Mouse (Mus musculus) embryonic facial prominence, embryonic 15.5 days (tissue): ENCODE measurements around the gene Ifitm1. TPM values are rescaled to one million over a fixed set of nuclear protein-coding genes. Genes with fewer than 3 reads are reported as not detected.
A peak's percentile ranks its signal among the peaks of the same experiment; 100 is the strongest.

Experiments used
- ATAC-seq: fragments of 200-750 bp; cut with Nextera tagmentation; 2 replicates; pipeline ENCODE4 v1.8.0; 2017; ENCODE audit warnings: low read depth, moderate TSS enrichment; ENCODE audit not compliant: insufficient number of reproducible peaks, low FRiP score, low TSS enrichment
- H3K27ac ChIP-seq: fragments of 300-500 bp; sonication (generic); replicated peaks from 2 replicates; pipeline ENCODE4 v1.5.1; 2015; ENCODE audit warnings: mild to moderate bottlenecking, inconsistent platforms
- H3K27me3 ChIP-seq: fragments of 300-500 bp; sonication (generic); 2 replicates; pipeline ENCODE4 v1.6.1; 2015; ENCODE audit warnings: inconsistent platforms
- H3K36me3 ChIP-seq: fragments of 300-500 bp; sonication (generic); 2 replicates; pipeline ENCODE4 v1.6.1; 2015; ENCODE audit warnings: mild to moderate bottlenecking, inconsistent platforms
- H3K4me1 ChIP-seq: fragments of 300-500 bp; sonication (generic); 2 replicates; pipeline ENCODE4 v1.6.1; 2015; ENCODE audit warnings: inconsistent platforms
- H3K4me2 ChIP-seq: fragments of 300-500 bp; sonication (generic); replicated peaks from 2 replicates; pipeline ENCODE4 v1.6.1; 2015; ENCODE audit warnings: mild to moderate bottlenecking, inconsistent platforms
- H3K4me3 ChIP-seq: fragments of 300-500 bp; sonication (generic); replicated peaks from 2 replicates; pipeline ENCODE4 v1.5.1; 2015; ENCODE audit warnings: mild to moderate bottlenecking, inconsistent platforms
- H3K9ac ChIP-seq: fragments of 300-500 bp; sonication (generic); 2 replicates; pipeline ENCODE4 v1.6.1; 2015; ENCODE audit warnings: inconsistent platforms
- H3K9me3 ChIP-seq: fragments of 300-500 bp; sonication (generic); replicated peaks from 2 replicates; pipeline ENCODE4 v1.6.1; 2016; ENCODE audit warnings: inconsistent platforms
- WGBS: fragments of 180-500 bp; shearing (Covaris S2); methylation state at CpG from one replicate; pipeline ENCODE4 v1.1.7; 2015; 5-methylcytosine and 5-hydroxymethylcytosine counted together
- polyA plus RNA-seq: library from polyadenylated mRNA; unstranded; fragments of >200 nt; fragmentation: Nextera tagmentation; extraction: Ambion mirVana; gene quantifications from 2 replicates; pipeline ENCODE4 v1.2.1, GENCODE M21; 2015

The Ifitm1 gene
- polyA plus RNA-seq, 1 experiment from 2014 or later: 137 TPM

GRCm38 (mm10) chr7:140951051-140951450, 16.0 kb upstream of the Ifitm1 start:
- no peaks in the 10 kb centered on the region for H3K9me3 ChIP-seq
- H3K9ac ChIP-seq: no peak overlapping the region
- H3K36me3 ChIP-seq: peaks cover 47% of the 10 kb centered on the region
- H3K4me2 ChIP-seq: peak overlapping the region; percentile 27
- peaks cover 52% of the 10 kb centered on the region for H3K4me1 ChIP-seq
- 34% methylated on average over 8 of the region's 8 CpGs for WGBS
- H3K27me3 ChIP-seq: no peaks in the 10 kb centered on the region
- no peak for ATAC-seq
- H3K4me3 ChIP-seq: no peak overlapping the region
- H3K27ac ChIP-seq: peak overlapping the region; percentile 70

GRCm38 (mm10) chr7:140951765-140952164, 15.3 kb upstream of the Ifitm1 start:
- no peak for ATAC-seq
- no peak overlapping the region for H3K9ac ChIP-seq
- H3K4me2 ChIP-seq: peak overlapping the region; percentile 27; the same call in 1 of the 2 replicates
- H3K4me3 ChIP-seq: no peak overlapping the region
- peaks cover 59% of the 10 kb centered on the region for H3K4me1 ChIP-seq
- H3K36me3 ChIP-seq: peaks cover 40% of the 10 kb centered on the region
- WGBS: 57% methylated on average over 6 of the region's 6 CpGs
- no peaks in the 10 kb centered on the region for H3K27me3 ChIP-seq
- peak overlapping the region; percentile 70; the same call in 1 of the 2 replicates for H3K27ac ChIP-seq
- H3K9me3 ChIP-seq: no peaks in the 10 kb centered on the region

DNA sequence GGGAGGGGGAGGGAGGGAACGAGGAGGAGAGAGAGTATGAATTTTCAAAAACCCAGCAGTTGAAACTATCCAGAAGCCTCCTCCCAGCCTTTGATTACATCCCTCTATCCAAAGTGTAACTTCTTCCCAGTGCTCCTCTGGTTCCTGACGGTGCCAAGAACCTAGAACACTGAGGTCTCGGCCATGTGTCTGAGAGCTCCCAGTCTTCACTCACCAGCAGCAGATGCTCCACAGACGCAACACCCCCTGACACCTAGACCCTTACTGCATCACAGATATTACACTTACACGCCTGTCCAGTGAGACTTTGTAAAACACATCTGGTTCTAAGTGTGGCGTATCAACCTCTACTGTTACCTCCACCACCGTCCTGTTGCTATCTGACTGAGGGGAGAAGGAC, 14.6 kb upstream of the Ifitm1 start:
- 56% methylated on average over 7 of the region's 7 CpGs for WGBS
- Histone ChIP-seq H3K9ac (no peak overlapping the region), H3K4me2 (peak overlapping the region; percentile 82), H3K4me1 (peaks cover 64% of the 10 kb centered on the region), H3K27ac (peak overlapping the region; percentile 98; the same call in 1 of the 2 replicates), H3K4me3 (no peak overlapping the region; the same call in 1 of the 2 replicates), H3K9me3 (no peaks in the 10 kb centered on the region), H3K27me3 (no peaks in the 10 kb centered on the region), H3K36me3 (peaks cover 33% of the 10 kb centered on the region)
- ATAC-seq: no peak

DNA sequence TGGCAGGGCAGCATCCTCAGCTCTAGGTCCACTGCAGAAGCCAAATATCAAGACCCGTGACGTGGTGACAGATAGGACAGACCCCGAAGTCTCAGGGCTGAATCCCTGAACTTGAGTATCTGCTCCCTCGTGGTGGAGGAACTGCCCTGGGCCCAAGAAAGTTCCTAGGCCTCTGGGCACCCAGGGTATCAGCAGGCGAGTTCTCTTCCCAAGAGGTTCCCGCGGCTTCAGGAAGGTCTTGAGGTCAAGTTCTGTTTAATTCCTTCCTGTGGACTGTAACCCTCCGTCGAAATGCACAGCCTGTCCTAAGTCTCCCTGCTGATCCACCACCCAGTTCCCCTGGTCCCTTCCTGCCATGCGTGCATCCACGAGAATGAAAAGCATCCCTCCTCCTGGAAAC, 13.9 kb upstream of the Ifitm1 start:
- no peaks in the 10 kb centered on the region for H3K9me3 ChIP-seq
- H3K9ac ChIP-seq: 0 out of 2 replicates have a peak overlapping the region, but pooled peaks have one; percentile 74
- ATAC-seq: no peak
- peak overlapping the region; percentile 66 for H3K4me3 ChIP-seq
- H3K27me3 ChIP-seq: no peaks in the 10 kb centered on the region
- H3K4me2 ChIP-seq: peak overlapping the region; percentile 82
- peaks cover 64% of the 10 kb centered on the region for H3K4me1 ChIP-seq
- 85% methylated on average over 11 of the region's 11 CpGs for WGBS
- H3K27ac ChIP-seq: peak overlapping the region; percentile 98; the same call in 1 of the 2 replicates
- peaks cover 26% of the 10 kb centered on the region for H3K36me3 ChIP-seq

- peaks cover 68% of the 10 kb centered on the region for H3K4me1 ChIP-seq
- WGBS: 41% methylated on average over 15 of the region's 15 CpGs
- no peak for ATAC-seq
Observed at GRCm38 (mm10) chr7:140953800-140954732, 13.0 kb upstream of the Ifitm1 start.

DNA sequence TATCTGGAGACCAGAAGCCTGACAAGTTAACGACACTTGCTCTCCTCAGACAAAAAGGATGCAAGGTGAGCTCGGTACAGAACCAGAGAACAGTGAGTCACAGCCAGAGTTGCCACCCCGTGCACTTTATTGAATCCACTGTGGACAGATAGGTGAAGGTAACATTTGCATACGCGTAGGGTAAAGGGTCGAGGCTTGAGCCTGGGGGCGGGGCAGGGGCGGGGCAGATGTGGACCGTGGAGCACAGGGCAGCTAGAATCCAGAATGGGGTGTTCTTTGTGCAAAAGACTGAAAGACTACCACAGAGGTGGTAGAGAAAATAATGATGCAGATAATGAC, 12.3 kb upstream of the Ifitm1 start:
- peak overlapping the region; percentile 98 for H3K27ac ChIP-seq
- 3% methylated on average over 9 of the region's 9 CpGs for WGBS
- no peaks in the 10 kb centered on the region for H3K27me3 ChIP-seq
- peaks cover 71% of the 10 kb centered on the region for H3K4me1 ChIP-seq
- peak overlapping the region; percentile 82 for H3K4me2 ChIP-seq
- ATAC-seq: no peak
- no peaks in the 10 kb centered on the region for H3K9me3 ChIP-seq
- peak overlapping the region; percentile 74 for H3K9ac ChIP-seq
- peaks cover 10% of the 10 kb centered on the region for H3K36me3 ChIP-seq
- peak overlapping the region; percentile 66 for H3K4me3 ChIP-seq

More at GRCm38 (mm10) chr7:140953800-140954732, 13.0 kb upstream of the Ifitm1 start:
- Histone ChIP-seq H3K9ac (peak overlapping the region; percentile 74), H3K4me3 (peak overlapping the region; percentile 66), H3K9me3 (no peaks in the 10 kb centered on the region), H3K27ac (peak overlapping the region; percentile 98), H3K36me3 (peaks cover 17% of the 10 kb centered on the region), H3K27me3 (no peaks in the 10 kb centered on the region), H3K4me2 (peak overlapping the region; percentile 82)

- no peaks in the 10 kb centered on the region for H3K27me3 ChIP-seq
- no peak for ATAC-seq
- under 1% methylated on average over 17 of the region's 17 CpGs for WGBS
- H3K4me2 ChIP-seq: peak overlapping the region; percentile 82
- H3K4me1 ChIP-seq: peaks cover 64% of the 10 kb centered on the region
- no peaks in the 10 kb centered on the region for H3K9me3 ChIP-seq
- H3K9ac ChIP-seq: peak overlapping the region; percentile 74
- H3K4me3 ChIP-seq: peak overlapping the region; percentile 66
- H3K27ac ChIP-seq: peak overlapping the region; percentile 98
- H3K36me3 ChIP-seq: peaks cover 7% of the 10 kb centered on the region; the same call in 1 of the 2 replicates
Observed at GRCm38 (mm10) chr7:140955342-140955741, 11.7 kb upstream of the Ifitm1 start.

- H3K36me3 ChIP-seq: peaks cover 7% of the 10 kb centered on the region; the same call in 1 of the 2 replicates
- H3K27ac ChIP-seq: peak within 1 kb of the TSS; percentile 98
- H3K4me3 ChIP-seq: peak within 1 kb of the TSS; percentile 66
- 5% methylated on average over 11 of the region's 11 CpGs for WGBS
- peak within 1 kb of the TSS; percentile 82 for H3K4me2 ChIP-seq
- peak; percentile 90 for ATAC-seq
- H3K27me3 ChIP-seq: no peaks in the 10 kb centered on the region
- peaks cover 58% of the 10 kb centered on the region for H3K4me1 ChIP-seq
- no peaks in the 10 kb centered on the region for H3K9me3 ChIP-seq
- peak within 1 kb of the TSS; percentile 74 for H3K9ac ChIP-seq
Observed at GRCm38 (mm10) chr7:140955758-140956555, 11.1 kb upstream of the Ifitm1 start, which contains the start of the genes Gm45717 and Ifitm2. Gene Gm45717, minus strand, starts transcription at chr7:140955937. Gene Ifitm2, minus strand, starts transcription at chr7:140955987.

- 22% methylated on average over 6 of the region's 6 CpGs for WGBS
- peak overlapping the region; percentile 66 for H3K4me3 ChIP-seq
- H3K27ac ChIP-seq: peak overlapping the region; percentile 98
- H3K9ac ChIP-seq: no peak overlapping the region; the same call in 1 of the 2 replicates
- peak overlapping the region; percentile 82 for H3K4me2 ChIP-seq
- H3K36me3 ChIP-seq: peaks cover 7% of the 10 kb centered on the region; the same call in 1 of the 2 replicates
- H3K27me3 ChIP-seq: no peaks in the 10 kb centered on the region
- H3K9me3 ChIP-seq: no peaks in the 10 kb centered on the region
- ATAC-seq: no peak
- H3K4me1 ChIP-seq: peaks cover 53% of the 10 kb centered on the region
Observed at GRCm38 (mm10) chr7:140956556-140956869, 10.5 kb upstream of the Ifitm1 start.

DNA sequence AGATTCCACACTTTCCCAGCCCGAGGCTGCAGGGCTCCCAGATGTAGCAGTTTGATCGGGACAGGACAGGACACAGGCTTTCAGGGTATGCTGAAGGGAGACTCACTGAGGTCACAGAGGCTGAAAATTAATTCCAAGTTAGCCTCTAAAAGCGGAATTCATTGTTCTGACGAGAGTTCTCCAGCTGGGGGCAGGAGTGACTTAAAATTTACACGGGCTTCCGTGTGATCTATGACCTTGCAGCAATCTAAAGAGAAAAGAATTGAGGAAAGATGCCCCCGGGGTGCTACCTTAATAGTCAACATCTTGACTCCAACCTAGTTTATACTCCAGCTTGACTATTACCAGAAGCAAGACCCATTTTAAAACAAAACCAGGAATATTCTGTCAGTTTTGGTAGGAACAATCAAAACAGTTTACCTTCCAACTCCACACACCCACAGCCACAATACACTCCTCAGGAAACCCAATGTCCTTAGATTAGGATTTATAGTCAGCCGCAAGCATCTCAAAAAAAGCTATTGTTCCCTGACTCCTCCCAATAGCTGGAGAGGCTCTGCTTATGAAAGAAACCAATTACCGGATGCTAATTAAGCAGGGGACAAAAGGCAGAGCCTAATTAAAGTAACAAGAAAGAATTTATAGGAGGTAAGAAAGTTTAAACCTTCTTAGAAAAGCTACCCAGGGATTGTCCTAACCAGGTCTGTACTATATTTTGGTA, 7.7 kb upstream of the Ifitm1 start:
- H3K4me3 ChIP-seq: no peak overlapping the region
- H3K4me1 ChIP-seq: peaks cover 24% of the 10 kb centered on the region
- H3K36me3 ChIP-seq: no peaks in the 10 kb centered on the region
- ATAC-seq: no peak
- H3K27me3 ChIP-seq: no peaks in the 10 kb centered on the region
- no peak overlapping the region for H3K9ac ChIP-seq
- H3K9me3 ChIP-seq: no peaks in the 10 kb centered on the region
- H3K4me2 ChIP-seq: no peak overlapping the region
- peak overlapping the region; percentile 55; the same call in 1 of the 2 replicates for H3K27ac ChIP-seq
- 12% methylated on average over 9 of the region's 9 CpGs for WGBS
